Mouse (Mus musculus) intestine, embryonic 14.5 days (tissue): ENCODE data around the gene Ccdc115. TPM values are rescaled to one million over a fixed set of nuclear protein-coding genes. Genes with fewer than 3 reads are reported as not detected.
"Not testable (repeated sequence)": the region's sequence is repeated elsewhere in the genome, so short reads cannot be mapped to it uniquely, and the experiment has no call there.

Experiments
- ATAC-seq: fragments of 200-750 bp; cut with Nextera tagmentation; replicated peaks from 2 replicates; pipeline ENCODE4 v1.8.0; 2017; ENCODE audit warnings: low read depth, moderate number of reproducible peaks, moderate TSS enrichment, moderate library complexity; ENCODE audit not compliant: low FRiP score, low TSS enrichment
- DNase-seq: peaks from one replicate; pipeline ENCODE4 v3.0.0-alpha.2; 2018; ENCODE audit warnings: low spot score
- H3K27ac ChIP-seq: fragments of 300-500 bp; sonication (generic); 2 replicates; pipeline ENCODE4 v1.5.1; 2014; ENCODE audit warnings: low read depth, mild to moderate bottlenecking, control low read depth
- H3K27me3 ChIP-seq: fragments of 300-500 bp; sonication (generic); replicated peaks from 2 replicates; pipeline ENCODE4 v1.6.1; 2014; ENCODE audit warnings: low read length, control low read depth; ENCODE audit not compliant: control insufficient read depth, insufficient read depth
- H3K36me3 ChIP-seq: fragments of 300-500 bp; sonication (generic); 2 replicates; pipeline ENCODE4 v1.6.1; 2014; ENCODE audit warnings: low read length, control low read depth; ENCODE audit not compliant: control insufficient read depth, insufficient read depth
- H3K4me1 ChIP-seq: fragments of 300-500 bp; sonication (generic); replicated peaks from 2 replicates; pipeline ENCODE4 v1.6.1; 2014; ENCODE audit warnings: low read length, control low read depth, mixed read lengths; ENCODE audit not compliant: control insufficient read depth, insufficient read depth
- H3K4me2 ChIP-seq: fragments of 300-500 bp; sonication (generic); 2 replicates; pipeline ENCODE4 v1.6.1; 2014; ENCODE audit warnings: low read length
- H3K4me3 ChIP-seq: fragments of 300-500 bp; sonication (generic); 2 replicates; pipeline ENCODE4 v1.5.1; 2014; ENCODE audit warnings: low read depth, low read length, control low read depth, mixed read lengths
- H3K9ac ChIP-seq: fragments of 300-500 bp; sonication (generic); 2 replicates; pipeline ENCODE4 v1.6.1; 2014; ENCODE audit warnings: mild to moderate bottlenecking, low read length
- H3K9me3 ChIP-seq: fragments of 300-500 bp; sonication (generic); 2 replicates; pipeline ENCODE4 v1.6.1; 2016; ENCODE audit warnings: low read length, control low read depth; ENCODE audit not compliant: control insufficient read depth
- WGBS: fragments of 180-500 bp; shearing (Covaris S2); extraction: QIAGEN DNeasy Blood & Tissue Kit; methylation state at CpG from one replicate; pipeline ENCODE4 v1.1.7; 2014; 5-methylcytosine and 5-hydroxymethylcytosine counted together
- polyA plus RNA-seq: library from polyadenylated mRNA; unstranded; fragments of >200 nt; fragmentation: Nextera tagmentation; extraction: Ambion mirVana; gene quantifications from 2 replicates; pipeline ENCODE4 v1.2.1, GENCODE M21; 2014

Ccdc115 gene
- polyA plus RNA-seq, 1 experiment from 2014 or later: 60.0 TPM

DNA sequence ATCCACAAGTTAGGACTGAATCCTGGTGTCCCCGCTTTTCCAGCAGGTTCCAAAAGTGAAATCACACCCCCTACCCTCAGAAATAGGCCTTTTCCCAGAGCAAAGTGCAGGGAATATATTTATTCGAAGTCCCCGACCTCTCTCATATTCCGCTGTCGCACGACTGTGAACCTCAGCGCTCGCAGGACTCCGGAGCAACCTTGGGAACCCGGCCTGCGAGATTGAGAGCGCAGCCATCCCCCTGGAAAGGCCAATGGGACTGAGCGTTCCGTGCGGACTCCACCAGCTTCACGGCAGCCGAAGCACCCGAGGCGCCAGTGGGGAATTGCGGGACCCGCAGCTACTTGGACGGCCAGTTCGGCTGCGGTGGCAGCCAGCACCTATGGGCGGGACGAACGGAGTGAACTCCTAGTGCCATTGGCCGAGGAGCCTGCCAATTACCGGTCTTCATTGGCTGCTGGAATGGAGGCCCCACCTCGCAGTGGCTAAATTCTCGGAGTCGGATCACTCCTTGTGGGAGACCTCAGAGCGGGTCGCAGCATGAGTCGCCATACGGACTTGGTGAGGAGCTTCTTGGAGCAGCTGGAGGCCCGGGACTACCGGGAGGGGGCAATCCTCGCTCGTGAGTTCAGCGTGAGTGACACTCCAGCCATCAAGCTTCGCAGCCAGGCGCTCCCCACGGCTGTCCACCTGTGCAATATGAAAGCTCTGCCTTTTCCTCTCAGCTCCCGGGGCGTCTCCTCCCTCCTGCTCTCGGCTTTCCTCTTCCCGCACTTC, 20.0 kb upstream of the Ccdc115 start, which contains the start of gene Ptpn18:
Gene Ptpn18 (plus strand): TSS at position 479 of the 777 bp plus-strand sequence.
- no peak within 1 kb of the TSS for H3K27ac ChIP-seq
- H3K27me3 ChIP-seq: peaks cover 29% of the 10 kb centered on the region
- WGBS: under 1% methylated on average over 48 of the region's 48 CpGs
- ATAC-seq (peak; percentile 91), DNase-seq (peak; percentile 98)
- no peaks in the 10 kb centered on the region for H3K36me3 ChIP-seq
- no peaks in the 10 kb centered on the region for H3K9me3 ChIP-seq
- H3K4me2 ChIP-seq: peak within 1 kb of the TSS; percentile 88
- 0 out of 2 replicates have a peak, but pooled peaks cover 3% of the 10 kb centered on the region for H3K4me1 ChIP-seq
- peak within 1 kb of the TSS; percentile 43 for H3K9ac ChIP-seq
- peak within 1 kb of the TSS; percentile 52 for H3K4me3 ChIP-seq

DNA sequence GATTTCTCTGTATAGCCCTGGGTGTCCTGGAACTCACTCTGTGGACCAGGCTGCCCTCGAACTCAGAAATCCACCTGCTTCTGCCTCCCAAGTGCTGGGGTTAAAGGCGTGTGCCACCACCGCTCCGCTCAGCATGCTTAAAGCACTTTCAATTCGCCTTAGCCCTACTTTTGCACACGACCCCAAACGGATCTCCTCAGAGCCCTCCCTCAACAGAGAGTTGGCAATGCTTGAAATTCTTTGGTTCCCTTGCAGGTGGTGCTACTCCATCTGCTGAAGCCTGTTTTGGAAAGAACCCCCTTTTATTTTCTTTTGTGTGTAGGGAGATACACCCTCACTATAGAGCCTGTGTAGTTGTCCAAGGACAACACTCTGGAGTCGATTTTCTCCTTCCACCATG, 19.0 kb upstream of the Ccdc115 start:
- H3K4me1 ChIP-seq: 0 out of 2 replicates have a peak, but pooled peaks cover 3% of the 10 kb centered on the region
- H3K27ac ChIP-seq: no peak overlapping the region
- H3K9ac ChIP-seq: no peak overlapping the region
- no peak overlapping the region for H3K4me3 ChIP-seq
- 32% methylated on average over 8 of the region's 8 CpGs for WGBS
- no peak for ATAC-seq
- H3K36me3 ChIP-seq: no peaks in the 10 kb centered on the region
- H3K27me3 ChIP-seq: peaks cover 29% of the 10 kb centered on the region
- no peak for DNase-seq
- H3K9me3 ChIP-seq: no peaks in the 10 kb centered on the region
- no peak overlapping the region for H3K4me2 ChIP-seq

DNA sequence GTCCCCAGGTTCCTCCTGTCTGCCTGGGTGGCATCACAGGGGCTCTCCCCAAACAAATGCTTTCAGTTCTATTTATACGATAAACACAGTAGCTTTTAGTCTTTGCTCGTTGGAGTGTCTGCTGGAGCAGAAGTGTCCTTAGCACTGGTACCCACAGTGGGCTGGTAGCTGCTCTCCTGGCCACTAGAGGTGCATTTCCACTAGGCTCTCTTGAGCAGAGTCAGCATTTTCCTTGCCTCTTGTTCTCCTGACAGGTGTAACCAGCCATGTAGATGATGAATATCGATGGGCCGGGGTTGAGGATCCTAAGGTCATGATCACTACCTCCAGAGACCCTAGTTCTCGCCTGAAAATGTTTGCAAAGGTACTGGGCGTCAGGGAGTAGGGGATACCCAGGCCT, 3.7 kb upstream of the Ccdc115 start:
- no peak for DNase-seq
- Histone ChIP-seq H3K4me3 (no peak overlapping the region), H3K4me1 (peaks cover 10% of the 10 kb centered on the region), H3K9me3 (no peaks in the 10 kb centered on the region), H3K4me2 (no peak overlapping the region), H3K9ac (no peak overlapping the region), H3K27ac (no peak overlapping the region), H3K36me3 (peaks cover 45% of the 10 kb centered on the region), H3K27me3 (no peaks in the 10 kb centered on the region)
- WGBS: 93% methylated on average over 6 of the region's 6 CpGs
- no peak for ATAC-seq

DNA sequence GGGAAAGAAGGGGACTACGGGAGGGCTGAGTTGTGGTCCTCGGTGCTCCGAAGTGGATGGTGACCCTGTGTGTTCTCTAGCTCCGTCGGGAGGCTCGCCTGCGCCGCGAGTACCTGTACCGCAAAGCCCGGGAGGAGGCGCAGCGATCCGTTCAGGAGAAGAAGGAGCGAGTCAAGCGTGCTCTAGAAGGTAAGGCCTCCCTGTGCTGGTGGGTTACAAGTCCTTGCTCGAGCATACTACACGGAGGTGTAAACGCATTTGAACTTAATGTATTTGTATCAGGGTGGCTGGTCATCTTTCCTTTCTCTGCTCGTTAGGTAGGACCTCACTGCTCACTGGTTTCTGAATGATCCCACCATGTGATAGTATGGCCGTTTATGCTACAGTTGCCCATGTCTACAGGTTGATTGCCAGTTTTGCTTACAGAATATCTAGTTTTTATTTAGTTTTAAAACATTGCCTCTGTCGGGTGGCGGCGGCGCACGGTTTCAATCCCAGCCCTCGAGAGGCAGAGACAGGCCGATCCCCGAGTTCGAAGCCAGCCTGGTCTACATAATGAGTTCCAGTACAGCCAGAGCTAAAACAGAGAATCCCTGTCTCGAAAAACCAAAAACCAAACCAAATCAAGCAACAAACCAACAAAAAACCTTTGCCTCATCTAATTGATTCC, 624 bp upstream of the Ccdc115 start:
- WGBS: 7% methylated on average over 31 of the region's 31 CpGs
- DNase-seq: peak; percentile 90
- Histone ChIP-seq H3K4me3 (peak overlapping the region; percentile 87), H3K4me2 (peak overlapping the region; percentile 57), H3K27me3 (no peaks in the 10 kb centered on the region), H3K4me1 (peaks cover 11% of the 10 kb centered on the region), H3K9ac (peak overlapping the region; percentile 62), H3K36me3 (peaks cover 28% of the 10 kb centered on the region), H3K9me3 (no peaks in the 10 kb centered on the region), H3K27ac (0 out of 2 replicates have a peak overlapping the region, but pooled peaks have one; percentile 51)
- ATAC-seq: peak; percentile 38

DNA sequence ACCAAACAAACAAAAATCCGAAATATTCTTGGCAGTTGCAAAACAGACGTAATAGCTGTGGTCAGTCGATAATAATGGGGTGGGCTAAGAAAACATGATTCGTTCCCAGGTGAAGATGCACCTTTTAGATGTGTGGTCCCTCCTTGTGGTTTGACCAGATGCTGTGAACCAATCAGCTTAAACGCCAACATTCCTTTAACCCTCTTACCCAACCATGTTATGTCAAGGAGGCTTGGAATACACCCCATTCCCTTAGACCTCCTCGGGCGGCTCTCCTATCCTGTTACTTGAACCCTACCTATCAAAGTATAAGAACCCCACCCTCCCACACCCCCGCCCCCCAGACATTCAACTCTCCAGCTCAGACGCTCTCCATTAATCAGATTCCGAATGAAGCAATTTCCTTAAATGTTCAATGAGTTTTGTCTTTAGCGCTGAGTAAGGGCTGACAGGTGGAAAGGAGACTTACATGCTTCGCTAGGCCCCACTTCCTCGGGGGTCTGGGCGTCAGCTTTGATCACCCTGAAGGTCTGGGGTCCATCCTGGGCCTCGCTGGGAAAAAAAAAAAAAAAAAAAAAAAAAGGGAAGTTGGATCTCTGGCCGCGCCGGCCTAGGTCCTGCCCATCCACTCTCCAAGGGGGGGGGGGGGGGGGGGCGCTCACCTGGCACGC, 956 bp downstream of the Ccdc115 start:
- 44% methylated on average over 15 of the region's 20 CpGs for WGBS
- Histone ChIP-seq H3K27me3 (no peaks in the 10 kb centered on the region), H3K4me1 (peaks cover 15% of the 10 kb centered on the region), H3K27ac (no peak overlapping the region), H3K9ac (peak overlapping the region; percentile 56), H3K4me3 (peak overlapping the region; percentile 87), H3K9me3 (no peaks in the 10 kb centered on the region), H3K36me3 (peaks cover 13% of the 10 kb centered on the region), H3K4me2 (peak overlapping the region; percentile 71)
- ATAC-seq: no peak
- DNase-seq: no peak

DNA sequence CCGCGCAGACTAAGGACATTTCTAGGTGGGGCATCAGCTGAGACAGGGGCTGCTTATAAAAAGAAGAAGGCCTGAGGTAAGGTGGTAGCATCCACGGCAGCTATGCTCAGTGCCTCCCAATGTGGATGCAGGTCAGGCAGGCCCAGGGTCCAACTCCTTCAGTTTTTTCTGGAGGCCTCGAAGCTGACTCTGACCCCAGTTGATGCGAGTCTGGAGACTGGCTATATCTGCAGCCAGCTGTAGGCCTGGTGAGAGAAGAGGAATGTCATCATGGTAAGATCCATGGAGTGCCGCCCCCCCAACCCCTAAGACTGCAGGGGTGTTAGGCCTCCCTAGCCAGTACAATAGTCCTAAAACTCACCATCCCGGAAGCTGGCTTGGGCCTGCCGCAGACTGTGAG, 2.1 kb downstream of the Ccdc115 start:
- not testable (repeated sequence) for DNase-seq, H3K9me3 ChIP-seq, H3K4me3 ChIP-seq, H3K27ac ChIP-seq, H3K9ac ChIP-seq, H3K4me2 ChIP-seq, H3K27me3 ChIP-seq, H3K36me3 ChIP-seq, ATAC-seq
- H3K4me1 ChIP-seq: peaks cover 15% of the 10 kb centered on the region
- WGBS: 95% methylated on average over 8 of the region's 8 CpGs

DNA sequence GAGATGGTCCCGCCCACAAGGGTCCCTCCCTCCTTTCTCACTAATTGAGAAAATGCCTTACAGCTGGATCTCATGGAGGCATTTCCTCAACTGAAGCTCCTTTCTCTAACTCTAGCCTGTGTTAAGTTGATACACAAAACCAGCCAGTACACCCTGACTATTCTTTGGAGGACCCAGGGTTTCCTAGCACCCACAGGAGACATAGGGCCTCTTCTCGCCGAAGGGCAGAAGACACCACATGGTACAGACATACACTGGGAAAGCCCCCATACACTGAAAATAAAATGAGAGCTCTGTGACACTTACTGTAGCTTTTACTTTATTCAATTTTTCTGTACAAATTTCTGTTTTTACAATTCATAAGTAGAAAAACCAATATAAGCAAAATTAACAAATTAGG, 3.1 kb downstream of the Ccdc115 start:
- no peaks in the 10 kb centered on the region for H3K27me3 ChIP-seq
- H3K27ac ChIP-seq: no peak overlapping the region
- no peak overlapping the region for H3K4me3 ChIP-seq
- no peak overlapping the region for H3K9ac ChIP-seq
- no peak overlapping the region for H3K4me2 ChIP-seq
- 87% methylated on average over 3 of the region's 3 CpGs for WGBS
- no peak for ATAC-seq
- 0 out of 2 replicates have a peak, but pooled peaks cover 3% of the 10 kb centered on the region for H3K36me3 ChIP-seq
- DNase-seq: no peak
- H3K4me1 ChIP-seq: peaks cover 15% of the 10 kb centered on the region
- peaks cover 4% of the 10 kb centered on the region for H3K9me3 ChIP-seq

DNA sequence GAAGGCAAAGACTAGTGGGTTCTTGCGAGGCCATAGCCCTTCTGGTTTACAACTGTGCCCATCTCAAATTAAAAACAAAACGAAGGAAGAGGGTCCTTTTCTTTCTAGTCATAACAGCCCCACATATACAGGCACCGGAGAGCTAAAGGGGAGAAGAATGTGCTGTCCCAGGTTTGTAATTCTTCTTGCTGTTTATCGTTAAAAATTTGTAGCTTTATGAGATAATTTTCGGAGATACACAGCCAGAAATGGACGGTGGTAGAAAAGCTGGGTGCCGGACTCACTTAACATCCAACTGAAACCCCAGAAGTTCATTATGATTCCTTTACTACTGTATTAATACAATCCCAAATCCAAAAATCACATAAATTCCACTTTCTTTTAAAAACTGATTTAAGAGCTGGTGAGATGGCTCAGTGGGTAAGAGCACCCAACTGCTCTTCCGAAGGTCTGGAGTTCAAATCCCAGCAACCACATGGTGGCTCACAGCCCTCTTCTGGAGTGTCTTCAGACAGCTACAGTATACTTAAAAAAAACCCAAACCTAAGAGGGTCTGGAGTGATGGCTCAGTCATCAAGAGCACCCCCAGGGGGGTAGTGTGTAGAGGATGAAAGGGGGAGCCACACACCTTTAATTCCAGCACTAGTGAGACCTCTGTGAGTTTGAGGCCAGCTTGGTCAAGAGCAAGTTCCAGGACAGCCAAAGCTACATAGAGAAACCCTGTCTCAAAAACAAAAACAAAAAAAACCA, 3.9 kb downstream of the Ccdc115 start:
- Histone ChIP-seq H3K4me2 (peak overlapping the region; percentile 48), H3K4me1 (peaks cover 10% of the 10 kb centered on the region), H3K27me3 (no peaks in the 10 kb centered on the region), H3K27ac (peak overlapping the region; percentile 48; the same call in 1 of the 2 replicates), H3K9ac (peak overlapping the region; percentile 48), H3K4me3 (peak overlapping the region; percentile 43), H3K36me3 (0 out of 2 replicates have a peak, but pooled peaks cover 3% of the 10 kb centered on the region), H3K9me3 (peaks cover 10% of the 10 kb centered on the region)
- no peak for ATAC-seq
- DNase-seq: no peak
- WGBS: 23% methylated on average over 8 of the region's 8 CpGs
